Mouse (Mus musculus): Measurements from ENCODE around the gene Rab34.

GRCm38 (mm10) chr11:78211513-78211912, 23.3 kb downstream of the Rab34 start:
- TF ChIP-seq CTCF (IDR thresholded peaks at IDR 0.05; ENCODE audit: control insufficient read depth, insufficient read depth, insufficient read length) (no peak), MYOD1 (IDR thresholded peaks at IDR 0.05; ENCODE audit: control insufficient read depth, insufficient read length, low read depth) (no peak), FOSL1 (IDR thresholded peaks at IDR 0.05; ENCODE audit: insufficient read depth, low read length, poor library complexity, severe bottlenecking) (no peak), USF1 (IDR thresholded peaks at IDR 0.05; ENCODE audit: low read depth) (no peak), MAX (IDR thresholded peaks at IDR 0.05) (no peak)
